Mouse (Mus musculus): ENCODE measurements around the gene Rab3a. TPM values are rescaled to one million over a fixed set of nuclear protein-coding genes. Genes with fewer than 3 reads are reported as not detected.

The Rab3a gene
- total RNA-seq (2021): 100 to 1,000 TPM; 830 to 904 TPM

- intact Hi-C loops (cut with DNase I): loop anchor here (2.0 to 10.0 kb wide), 4 partner anchors 23 to 209 kb away; partner anchors contain the start of genes Jund and Pik3r2
- peak; percentile 96 to 99 for DNase-seq (ENCODE audit: low spot score in 2 of 2)
Measured at GRCm38 (mm10) chr8:70754043-70754870, at the start of gene Rab3a. Gene Rab3a, plus strand, starts transcription at chr8:70754679.

- no peak for DNase-seq (ENCODE audit: low spot score in 2 of 2)
- intact Hi-C loops (cut with DNase I): no loop called here
Measured at GRCm38 (mm10) chr8:70708281-70708680, 46.2 kb upstream of the Rab3a start.

- intact Hi-C loops (cut with DNase I): no loop called here
- no peak for DNase-seq (ENCODE audit: low spot score in 2 of 2)
Measured at GRCm38 (mm10) chr8:70709794-70710193, 44.7 kb upstream of the Rab3a start.

GRCm38 (mm10) chr8:70710296-70710695 is 44.2 kb upstream of the Rab3a start:
- intact Hi-C loops (cut with DNase I): no loop called here
- no peak for DNase-seq (ENCODE audit: low spot score in 2 of 2)

GRCm38 (mm10) chr8:70711041-70711440 is 43.4 kb upstream of the Rab3a start:
- no peak for DNase-seq (ENCODE audit: low spot score in 2 of 2)
- intact Hi-C loops (cut with DNase I): no loop called here

- intact Hi-C loops (cut with DNase I): no loop called here
- no peak for DNase-seq (ENCODE audit: low spot score in 2 of 2)
Measured at GRCm38 (mm10) chr8:70713991-70714390, 40.5 kb upstream of the Rab3a start.

- DNase-seq (ENCODE audit: low spot score in 2 of 2): no peak
- intact Hi-C loops (cut with DNase I): no loop called here
Measured at GRCm38 (mm10) chr8:70715086-70715485, 39.4 kb upstream of the Rab3a start.

- intact Hi-C loops (cut with DNase I): no loop called here
- DNase-seq (ENCODE audit: low spot score in 2 of 2): no peak
Measured at GRCm38 (mm10) chr8:70716521-70717400, 37.7 kb upstream of the Rab3a start.

GRCm38 (mm10) chr8:70718297-70718696 is 36.2 kb upstream of the Rab3a start, which contains the start of gene Gm3336:
Gene Gm3336, plus strand, starts transcription at chr8:70718543.
- peak; percentile 57 to 58 for DNase-seq (ENCODE audit: low spot score in 2 of 2)
- intact Hi-C loops (cut with DNase I): no loop called here

GRCm38 (mm10) chr8:70719796-70720270 is 34.6 kb upstream of the Rab3a start:
- no peak for DNase-seq (ENCODE audit: low spot score in 2 of 2)
- intact Hi-C loops (cut with DNase I): loop anchor here (1.0 kb wide), 2 partner anchors 32 to 121 kb away; no protein-coding TSS in a partner anchor

GRCm38 (mm10) chr8:70720739-70721138 is 33.7 kb upstream of the Rab3a start:
- intact Hi-C loops (cut with DNase I): loop anchor here (1.0 kb wide), 2 partner anchors 32 to 121 kb away; no protein-coding TSS in a partner anchor

GRCm38 (mm10) chr8:70721601-70722000 is 32.9 kb upstream of the Rab3a start:
- intact Hi-C loops (cut with DNase I): no loop called here

More at GRCm38 (mm10) chr8:70720739-70721138, 33.7 kb upstream of the Rab3a start:
- DNase-seq (ENCODE audit: low spot score in 2 of 2): peak; percentile 76 to 78

GRCm38 (mm10) chr8:70723486-70724210 is 30.8 kb upstream of the Rab3a start, which contains the start of gene Pde4c:
Gene Pde4c, plus strand, starts transcription at chr8:70723720.
- intact Hi-C loops (cut with DNase I): no loop called here
- DNase-seq (ENCODE audit: low spot score in 2 of 2): no peak

More at GRCm38 (mm10) chr8:70721601-70722000, 32.9 kb upstream of the Rab3a start:
- DNase-seq (ENCODE audit: low spot score in 2 of 2): no peak

GRCm38 (mm10) chr8:70724216-70724615 is 30.3 kb upstream of the Rab3a start:
- intact Hi-C loops (cut with DNase I): no loop called here
- no peak for DNase-seq (ENCODE audit: low spot score in 2 of 2)

- DNase-seq (ENCODE audit: low spot score in 2 of 2): no peak
- intact Hi-C loops (cut with DNase I): no loop called here
Measured at GRCm38 (mm10) chr8:70725792-70726447, 28.6 kb upstream of the Rab3a start.

GRCm38 (mm10) chr8:70726721-70727120 is 27.8 kb upstream of the Rab3a start:
- DNase-seq (ENCODE audit: low spot score in 2 of 2): no peak
- intact Hi-C loops (cut with DNase I): no loop called here

GRCm38 (mm10) chr8:70729808-70730475 is 24.5 kb upstream of the Rab3a start:
- DNase-seq (ENCODE audit: low spot score in 2 of 2): no peak
- intact Hi-C loops (cut with DNase I): no loop called here

- intact Hi-C loops (cut with DNase I): no loop called here
- no peak for DNase-seq (ENCODE audit: low spot score in 2 of 2)
Measured at GRCm38 (mm10) chr8:70730956-70731355, 23.5 kb upstream of the Rab3a start.

Data from left cerebral cortex, postnatal 25 days (tissue).